Comparison of ENCODE assay signal across 9 mouse cellular contexts in genomic region chr6:118179316-118180084, GRCm38 (mm10). TPM values are rescaled to one million over a fixed set of nuclear protein-coding genes. Genes with fewer than 3 reads are reported as not detected.
DNase-seq lines count a peak whose midpoint lies in the region; ATAC-seq and TF ChIP-seq lines count a peak whose summit lies in the region.
"Had no signal": no experiment of that assay in that cellular context is flagged by ENCODE, and none has a peak within 500 bp of the region (broad histone marks: within the 10 kb centered on the region; RNA-seq: fewer than 3 reads in every experiment).

No protein-coding gene starts in this region.

- no peak overlapping the region for H3K4me3 ChIP-seq in ES-E14 (ENCODE audit: insufficient read depth in 1 of 2, low read depth in 1 of 2, low read length in 2 of 2, poor library complexity in 1 of 2, severe bottlenecking in 1 of 2)
- no peak overlapping the region for H3K4me3 ChIP-seq in forebrain, embryonic 14.5 days (ENCODE audit: low read depth, low read length)
- no peak overlapping the region for H3K4me3 ChIP-seq in liver, embryonic 15.5 days (replicated peaks)
- H3K4me3 ChIP-seq in neural tube, embryonic 13.5 days: no peak overlapping the region
- no peak overlapping the region for H3K4me3 ChIP-seq in stomach, postnatal 0 days (ENCODE audit: low read depth, low read length)
- H3K4me3 ChIP-seq: megakaryocyte, embryonic 14.5 days had no signal

- H3K27ac ChIP-seq in ES-E14 (ENCODE audit: insufficient read depth, low read depth, low read length, poor library complexity, severe bottlenecking): no peak overlapping the region
- no peak overlapping the region for H3K27ac ChIP-seq in forebrain, embryonic 14.5 days (ENCODE audit: low read depth, low read length)
- H3K27ac ChIP-seq in liver, embryonic 15.5 days (replicated peaks): no peak overlapping the region
- no peak overlapping the region for H3K27ac ChIP-seq in neural tube, embryonic 13.5 days (replicated peaks)
- no peak overlapping the region for H3K27ac ChIP-seq in stomach, postnatal 0 days (replicated peaks)

- intact Hi-C loops in heart, postnatal 14 days (cut with DNase I): loop anchor here (2.0 kb wide), 2 partner anchors 199 to 241 kb away; no protein-coding TSS in a partner anchor

- H3K9ac ChIP-seq in ES-E14 (ENCODE audit: insufficient read depth, low read depth, low read length, poor library complexity, severe bottlenecking): no peak overlapping the region
- no peak overlapping the region for H3K9ac ChIP-seq in forebrain, embryonic 14.5 days (ENCODE audit: low read length)
- no peak overlapping the region for H3K9ac ChIP-seq in liver, embryonic 15.5 days
- no peak overlapping the region for H3K9ac ChIP-seq in neural tube, embryonic 13.5 days
- no peak overlapping the region for H3K9ac ChIP-seq in stomach, postnatal 0 days (ENCODE audit: low read length)

- H3K36me3 ChIP-seq in ES-E14 (ENCODE audit: control insufficient read depth, insufficient read depth, low read length, poor library complexity, severe bottlenecking): no peaks in the 10 kb centered on the region
- H3K36me3 ChIP-seq in forebrain, embryonic 14.5 days (ENCODE audit: control insufficient read depth, insufficient read depth, low read length): no peaks in the 10 kb centered on the region
- no peaks in the 10 kb centered on the region for H3K36me3 ChIP-seq in liver, embryonic 15.5 days (replicated peaks)
- H3K36me3 ChIP-seq in neural tube, embryonic 13.5 days: no peaks in the 10 kb centered on the region
- no peaks in the 10 kb centered on the region for H3K36me3 ChIP-seq in stomach, postnatal 0 days (ENCODE audit: control insufficient read depth, insufficient read depth, low read length)

- in situ Hi-C loops in ES-E14 (cut with MboI; ENCODE audit: low sequenced_read_pairs in 2 of 2, unreplicated experiment in 2 of 2): loop anchor here (5.0 to 25.0 kb wide), 2 partner anchors 183 to 203 kb away; no protein-coding TSS in a partner anchor

- peak; percentile 81 for ATAC-seq in cerebellum, adult (ENCODE audit: insufficient number of reproducible peaks, low FRiP score, low TSS enrichment)
- peak; percentile 90 for ATAC-seq in forebrain, embryonic 14.5 days
- peak; percentile 60 for ATAC-seq in liver, embryonic 15.5 days (ENCODE audit: insufficient read depth)
- peak; percentile 88 for ATAC-seq in neural tube, embryonic 13.5 days (ENCODE audit: low read depth)
- peak; percentile 81 for ATAC-seq in stomach, postnatal 0 days (ENCODE audit: low FRiP score, low TSS enrichment)

- no peaks in the 10 kb centered on the region for H3K9me3 ChIP-seq in ES-E14 (ENCODE audit: control insufficient read depth, insufficient read depth, low read depth, low read length)
- no peaks in the 10 kb centered on the region for H3K9me3 ChIP-seq in forebrain, embryonic 14.5 days (replicated peaks; ENCODE audit: control insufficient read depth, low read length)
- no peaks in the 10 kb centered on the region for H3K9me3 ChIP-seq in liver, embryonic 15.5 days (replicated peaks)
- no peaks in the 10 kb centered on the region for H3K9me3 ChIP-seq in neural tube, embryonic 13.5 days
- H3K9me3 ChIP-seq in stomach, postnatal 0 days (ENCODE audit: control insufficient read depth, low read length): no peaks in the 10 kb centered on the region
- H3K9me3 ChIP-seq: megakaryocyte, embryonic 14.5 days had no signal

- no peak for TF ChIP-seq EP300 in stomach, postnatal 0 days (optimal IDR thresholded peaks at IDR 0.05)

- H3K27me3 ChIP-seq in forebrain, embryonic 14.5 days (replicated peaks; ENCODE audit: control insufficient read depth, insufficient read depth, low read length): no peaks in the 10 kb centered on the region
- H3K27me3 ChIP-seq in liver, embryonic 15.5 days: no peaks in the 10 kb centered on the region
- no peaks in the 10 kb centered on the region for H3K27me3 ChIP-seq in neural tube, embryonic 13.5 days
- H3K27me3 ChIP-seq in stomach, postnatal 0 days (ENCODE audit: control insufficient read depth, insufficient read depth, low read length): no peaks in the 10 kb centered on the region

- H3K4me2 ChIP-seq in forebrain, embryonic 14.5 days (ENCODE audit: low read length): no peak overlapping the region
- H3K4me2 ChIP-seq in liver, embryonic 15.5 days: no peak overlapping the region
- H3K4me2 ChIP-seq in neural tube, embryonic 13.5 days: 0 out of 2 replicates have a peak overlapping the region, but pooled peaks have one; percentile 28
- H3K4me2 ChIP-seq in stomach, postnatal 0 days (replicated peaks; ENCODE audit: low read depth): no peak overlapping the region

- no peaks in the 10 kb centered on the region for H3K4me1 ChIP-seq in ES-E14 (ENCODE audit: control insufficient read depth in 2 of 2, insufficient read depth in 2 of 2, low read length in 2 of 2, poor library complexity in 1 of 2)
- 0 out of 2 replicates have a peak, but pooled peaks cover 3% of the 10 kb centered on the region for H3K4me1 ChIP-seq in forebrain, embryonic 14.5 days (ENCODE audit: control insufficient read depth, insufficient read depth, low read length)
- H3K4me1 ChIP-seq in liver, embryonic 15.5 days (replicated peaks): 0 out of 2 replicates have a peak, but pooled peaks cover 2% of the 10 kb centered on the region
- H3K4me1 ChIP-seq in neural tube, embryonic 13.5 days (replicated peaks): peaks cover 9% of the 10 kb centered on the region
- H3K4me1 ChIP-seq in stomach, postnatal 0 days (replicated peaks; ENCODE audit: control insufficient read depth, insufficient read depth): no peaks in the 10 kb centered on the region

- peak; percentile 100 for TF ChIP-seq CTCF in stomach, postnatal 0 days (IDR thresholded peaks at IDR 0.05; ENCODE audit: low read depth)

- DNase-seq in ES-E14 (ENCODE audit: low read depth, low spot score): no peak
- DNase-seq in forebrain, embryonic 14.5 days (ENCODE audit: low spot score): peak; percentile 89
- DNase-seq in heart, postnatal 14 days: peak; percentile 76 to 83
- peak; percentile 76 to 82 for DNase-seq in kidney, postnatal 4 days
- DNase-seq in stomach, postnatal 0 days (ENCODE audit: low spot score): peak; percentile 77

- 62% methylated on average over 13 of the region's 13 CpGs for WGBS in forebrain, embryonic 14.5 days
- WGBS in liver, embryonic 15.5 days (ENCODE audit: insufficient replicate concordance): 44% methylated on average over 13 of the region's 13 CpGs
- 63% methylated on average over 13 of the region's 13 CpGs for WGBS in neural tube, embryonic 13.5 days
- WGBS in stomach, postnatal 0 days: 51% methylated on average over 13 of the region's 13 CpGs

TF ChIP-seq in ES-E14, 5 proteins besides CTCF, POLR2A, EP300 and RAD21:
- TF ChIP-seq ZC3H11A (IDR thresholded peaks at IDR 0.05; ENCODE audit: borderline replicate concordance, low read depth, low read length): peak; percentile 95
- no peak for TF ChIP-seq CHD2 (IDR thresholded peaks at IDR 0.05; ENCODE audit: low read depth, low read length)

RNA-seq across cellular contexts. Expression of gene Ret, which starts 18.0 kb away (rescaled TPM):
- 1.4 and 2.2 TPM in 2 replicates for total RNA-seq in ES-E14 (2012; rRNA removed)
- 0.75 and 1.2 TPM in 2 replicates for polyA plus RNA-seq in forebrain, embryonic 14.5 days (2014; fragmentation: Nextera tagmentation; extraction: Ambion mirVana)
- 1 to 10 TPM; 6.4 to 7.9 TPM for total RNA-seq in heart, postnatal 14 days (2021)
- polyA plus RNA-seq in liver, embryonic 15.5 days (2015; fragmentation: Nextera tagmentation; extraction: Ambion mirVana): 0.08 and 0.26 TPM in 2 replicates
- 23.5 and 26.7 TPM in 2 replicates for polyA plus RNA-seq in neural tube, embryonic 13.5 days (2015; fragmentation: Nextera tagmentation; extraction: Ambion mirVana)
- 5.0 and 5.5 TPM in 2 replicates for polyA plus RNA-seq in stomach, postnatal 0 days (2015; fragmentation: Nextera tagmentation; extraction: Ambion mirVana)

RNA-seq across cellular contexts. Expression of gene Csgalnact2, which starts 40.6 kb away (rescaled TPM):
- total RNA-seq in ES-E14 (2012; rRNA removed): 6.4 and 9.1 TPM in 2 replicates
- 10.7 and 11.3 TPM in 2 replicates for polyA plus RNA-seq in forebrain, embryonic 14.5 days (2014; fragmentation: Nextera tagmentation; extraction: Ambion mirVana)
- 10 to 100 TPM; 14.5 to 15.7 TPM for total RNA-seq in heart, postnatal 14 days (2021)
- 6.7 and 7.0 TPM in 2 replicates for polyA plus RNA-seq in liver, embryonic 15.5 days (2015; fragmentation: Nextera tagmentation; extraction: Ambion mirVana)
- polyA plus RNA-seq in neural tube, embryonic 13.5 days (2015; fragmentation: Nextera tagmentation; extraction: Ambion mirVana): 8.6 and 9.4 TPM in 2 replicates
- polyA plus RNA-seq in stomach, postnatal 0 days (2015; fragmentation: Nextera tagmentation; extraction: Ambion mirVana): 10.0 and 10.5 TPM in 2 replicates
